16 mouse cellular contexts compared by ENCODE assay signal in genomic region chr16:20736168-20736567, GRCm38 (mm10). TPM values are rescaled to one million over a fixed set of nuclear protein-coding genes. Genes with fewer than 3 reads are reported as not detected.
"Had no signal": no experiment of that assay in that cellular context is flagged by ENCODE, and none has a peak within 500 bp of the region (broad histone marks: within the 10 kb centered on the region; RNA-seq: fewer than 3 reads in every experiment).

No protein-coding gene starts in this region.

- DNase-seq: retina, postnatal 1 day; right cerebral cortex, adult 18-20 months; right cerebral cortex, postnatal 14 days; right cerebral cortex, postnatal 25 days; right cerebral cortex, postnatal 4 days; spleen, adult 18-20 months; thymus, adult 18-20 months; thymus, adult 2 months; thymus, postnatal 14 days; thymus, postnatal 25 days; thymus, postnatal 36 days; thymus, postnatal 4 days had no signal

- H3K27ac ChIP-seq: neural tube, embryonic 15.5 days; stomach, embryonic 15.5 days; stomach, postnatal 0 days had no signal

- H3K4me3 ChIP-seq: neural tube, embryonic 15.5 days; stomach, embryonic 15.5 days had no signal

- H3K36me3 ChIP-seq: stomach, embryonic 15.5 days had no signal

- H3K9me3 ChIP-seq: neural tube, embryonic 15.5 days; stomach, embryonic 15.5 days had no signal

RNA-seq across cellular contexts. Expression of gene Thpo, which starts 1.9 kb away (rescaled TPM):
- total RNA-seq: neutrophil, adult 5-6 weeks had no signal

RNA-seq across cellular contexts. Expression of gene Chrd, which starts 3.2 kb away (rescaled TPM):
- total RNA-seq: neutrophil, adult 5-6 weeks had no signal

RNA-seq across cellular contexts. Expression of gene Fam131a, which starts 43.1 kb away (rescaled TPM):
- total RNA-seq: neutrophil, adult 5-6 weeks had no signal
